Mouse (Mus musculus) hindbrain, embryonic 14.5 days (tissue): ENCODE measurements around the gene Atp8a2. TPM values are rescaled to one million over a fixed set of nuclear protein-coding genes. Genes with fewer than 3 reads are reported as not detected.

Source experiments
- ATAC-seq: fragments of 200-750 bp; cut with Nextera tagmentation; 2 replicates; pipeline ENCODE4 v1.8.0; 2017; ENCODE audit warnings: moderate number of reproducible peaks, mild to moderate bottlenecking, moderate TSS enrichment, moderate library complexity; ENCODE audit not compliant: low FRiP score
- DNase-seq: peaks from one replicate; pipeline ENCODE4 v3.0.0-alpha.2; 2015; ENCODE audit warnings: low spot score
- H3K27ac ChIP-seq: fragments of 300-500 bp; sonication (generic); 2 replicates; pipeline ENCODE4 v1.5.1; 2014; ENCODE audit warnings: mild to moderate bottlenecking, moderate library complexity
- H3K27me3 ChIP-seq: fragments of 300-500 bp; sonication (generic); 2 replicates; pipeline ENCODE4 v1.6.1; 2014; ENCODE audit warnings: mild to moderate bottlenecking, low read length, mixed read lengths; ENCODE audit not compliant: control insufficient read depth, insufficient read depth
- H3K36me3 ChIP-seq: fragments of 300-500 bp; sonication (generic); replicated peaks from 2 replicates; pipeline ENCODE4 v1.6.1; 2014; ENCODE audit not compliant: control insufficient read depth, insufficient read depth
- H3K4me1 ChIP-seq: fragments of 300-500 bp; sonication (generic); replicated peaks from 2 replicates; pipeline ENCODE4 v1.6.1; 2014; ENCODE audit warnings: antibody characterized with exemption, low read length, mixed read lengths; ENCODE audit not compliant: control insufficient read depth, insufficient read depth
- H3K4me2 ChIP-seq: fragments of 300-500 bp; sonication (generic); replicated peaks from 2 replicates; pipeline ENCODE4 v1.6.1; 2014; ENCODE audit warnings: mild to moderate bottlenecking, moderate library complexity
- H3K4me3 ChIP-seq: fragments of 300-500 bp; sonication (generic); replicated peaks from 2 replicates; pipeline ENCODE4 v1.5.1; 2014; ENCODE audit warnings: mild to moderate bottlenecking, low read length
- H3K9ac ChIP-seq: fragments of 300-500 bp; sonication (generic); 2 replicates; pipeline ENCODE4 v1.6.1; 2014
- H3K9me3 ChIP-seq: fragments of 300-500 bp; sonication (generic); 2 replicates; pipeline ENCODE4 v1.6.1; 2016; ENCODE audit warnings: low read length; ENCODE audit not compliant: control insufficient read depth
- WGBS: fragments of 180-500 bp; shearing (Covaris S2); extraction: QIAGEN DNeasy Blood & Tissue Kit; methylation state at CpG from one replicate; pipeline ENCODE4 v1.1.7; 2014; 5-methylcytosine and 5-hydroxymethylcytosine counted together
- polyA plus RNA-seq: library from polyadenylated mRNA; unstranded; fragments of >200 nt; fragmentation: Nextera tagmentation; extraction: Ambion mirVana; gene quantifications from 2 replicates; pipeline ENCODE4 v1.2.1, GENCODE M21; 2014

The Atp8a2 gene
- polyA plus RNA-seq, 1 experiment from 2014 or later, result 40.3 TPM

DNA sequence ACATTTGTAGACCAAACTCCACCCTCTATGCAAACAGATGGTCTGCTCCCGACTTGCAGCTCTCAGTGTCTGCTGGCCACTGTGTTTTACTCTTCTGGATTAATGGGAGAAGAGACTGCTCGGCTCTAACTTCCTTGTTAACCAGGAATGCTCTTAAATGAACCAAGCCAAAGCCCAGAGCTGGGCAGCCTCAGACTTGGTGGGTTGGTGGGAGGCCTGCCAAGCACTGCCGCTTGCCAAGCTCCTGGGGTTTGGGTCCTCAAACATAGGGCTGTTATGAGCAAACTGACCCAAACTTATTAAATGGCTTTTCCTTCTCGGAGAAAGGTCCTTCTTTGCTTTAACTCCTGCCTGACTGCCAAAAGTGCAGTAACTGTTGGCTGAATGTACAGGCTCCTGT, 390.1 kb downstream of the Atp8a2 start:
- Histone ChIP-seq H3K27me3 (no peaks in the 10 kb centered on the region), H3K36me3 (no peaks in the 10 kb centered on the region), H3K9ac (no peak overlapping the region), H3K9me3 (no peaks in the 10 kb centered on the region), H3K4me1 (no peaks in the 10 kb centered on the region), H3K4me3 (no peak overlapping the region), H3K27ac (no peak overlapping the region), H3K4me2 (no peak overlapping the region)
- 47% methylated on average over 4 of the region's 4 CpGs for WGBS
- DNase-seq, result peak; percentile 32
- ATAC-seq, result no peak

DNA sequence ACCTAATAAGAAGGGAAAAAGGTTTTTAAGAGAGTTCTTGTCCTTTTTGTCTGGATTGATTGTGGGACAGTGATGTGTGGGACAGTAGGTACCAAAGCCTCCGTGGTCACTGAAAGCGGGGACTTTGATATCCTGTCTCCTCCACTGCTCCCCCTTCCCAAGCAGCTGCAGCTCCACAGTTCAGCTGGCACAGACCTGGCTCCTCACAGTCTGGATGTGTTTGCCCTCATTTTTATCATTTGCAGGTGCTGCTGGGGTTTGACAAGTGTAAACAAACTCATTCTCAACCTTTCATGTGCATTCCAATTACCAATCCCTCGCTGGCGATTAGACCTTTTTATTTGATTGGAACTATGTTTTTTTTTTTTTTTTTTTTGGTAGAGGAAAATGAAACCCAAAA, 390.8 kb downstream of the Atp8a2 start:
- Histone ChIP-seq H3K27ac (no peak overlapping the region), H3K27me3 (no peaks in the 10 kb centered on the region), H3K4me3 (no peak overlapping the region), H3K4me1 (no peaks in the 10 kb centered on the region), H3K4me2 (no peak overlapping the region), H3K9ac (no peak overlapping the region), H3K36me3 (no peaks in the 10 kb centered on the region), H3K9me3 (no peaks in the 10 kb centered on the region)
- 68% methylated on average over 4 of the region's 4 CpGs for WGBS
- ATAC-seq, result no peak
- no peak for DNase-seq

- H3K4me1 ChIP-seq, result no peaks in the 10 kb centered on the region
- H3K4me3 ChIP-seq, result no peak overlapping the region
- no peaks in the 10 kb centered on the region for H3K27me3 ChIP-seq
- H3K9me3 ChIP-seq, result no peaks in the 10 kb centered on the region
- no peak for DNase-seq
- H3K36me3 ChIP-seq, result no peaks in the 10 kb centered on the region
- WGBS, result 77% methylated on average over 7 of the region's 7 CpGs
- no peak overlapping the region for H3K9ac ChIP-seq
- H3K27ac ChIP-seq, result no peak overlapping the region
- ATAC-seq, result no peak
- no peak overlapping the region for H3K4me2 ChIP-seq
Observed at GRCm38 (mm10) chr14:59805683-59806082, 391.3 kb downstream of the Atp8a2 start.

DNA sequence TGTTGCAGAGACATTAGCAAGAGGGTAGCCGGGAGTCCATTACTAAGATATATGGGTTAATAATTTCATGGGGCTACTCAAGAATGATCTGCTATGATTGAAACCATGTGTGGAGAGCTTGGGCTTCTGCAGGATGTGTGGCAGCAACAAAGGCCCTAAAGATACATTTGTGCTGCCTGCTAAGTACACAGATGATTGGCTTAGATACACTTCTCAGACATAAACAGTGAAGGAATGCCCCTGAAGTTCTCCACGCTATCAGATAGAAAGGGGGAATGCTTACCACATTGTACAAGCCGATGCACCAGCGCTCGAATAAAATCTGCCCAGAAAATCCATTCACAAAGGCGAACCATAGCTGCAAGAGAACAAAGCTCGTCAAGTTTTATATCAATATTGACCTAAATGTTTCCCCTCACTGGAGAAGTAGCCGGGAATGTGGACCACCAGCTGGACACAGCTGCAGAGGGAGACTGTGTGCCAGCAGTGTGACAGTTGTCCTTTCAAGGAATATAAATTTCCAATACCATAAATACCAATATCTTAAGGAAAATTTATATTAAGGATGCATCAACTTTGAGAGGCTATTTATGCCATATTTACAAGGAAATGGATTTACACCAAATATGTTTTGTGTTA, 394.9 kb downstream of the Atp8a2 start:
- ATAC-seq, result no peak
- Histone ChIP-seq H3K9ac (no peak overlapping the region), H3K9me3 (no peaks in the 10 kb centered on the region), H3K27ac (no peak overlapping the region), H3K4me3 (no peak overlapping the region), H3K36me3 (no peaks in the 10 kb centered on the region), H3K27me3 (no peaks in the 10 kb centered on the region), H3K4me1 (no peaks in the 10 kb centered on the region), H3K4me2 (no peak overlapping the region)
- 78% methylated on average over 8 of the region's 8 CpGs for WGBS
- DNase-seq, result no peak

DNA sequence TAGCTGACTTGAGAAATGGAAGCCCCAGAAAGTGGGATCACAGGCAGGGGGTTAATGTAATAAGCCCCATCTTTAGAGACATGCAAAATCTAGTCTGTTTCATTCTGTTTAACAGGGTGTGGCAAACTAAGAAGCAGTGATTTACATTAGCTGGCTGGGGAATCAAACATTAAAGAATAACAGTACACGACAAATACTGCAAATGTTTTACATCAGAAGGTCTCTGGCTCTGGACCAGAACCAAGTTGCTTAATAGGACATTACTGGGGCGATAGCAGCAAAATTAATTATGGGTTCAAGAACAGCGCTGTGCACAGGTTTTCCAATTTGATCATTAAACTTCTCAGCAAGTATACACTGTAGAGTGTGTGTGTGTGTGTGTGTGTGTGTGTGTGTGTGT, 397.5 kb downstream of the Atp8a2 start:
- 86% methylated on average over 3 of the region's 3 CpGs for WGBS
- no peaks in the 10 kb centered on the region for H3K27me3 ChIP-seq
- no peaks in the 10 kb centered on the region for H3K9me3 ChIP-seq
- no peak overlapping the region for H3K4me2 ChIP-seq
- no peak for DNase-seq
- H3K36me3 ChIP-seq, result no peaks in the 10 kb centered on the region
- no peak for ATAC-seq
- H3K4me1 ChIP-seq, result no peaks in the 10 kb centered on the region
- no peak overlapping the region for H3K9ac ChIP-seq
- H3K4me3 ChIP-seq, result no peak overlapping the region
- no peak overlapping the region for H3K27ac ChIP-seq

GRCm38 (mm10) chr14:59793841-59794240, 403.1 kb downstream of the Atp8a2 start:
- no peaks in the 10 kb centered on the region for H3K4me1 ChIP-seq
- H3K36me3 ChIP-seq, result no peaks in the 10 kb centered on the region
- no peak overlapping the region for H3K9ac ChIP-seq
- WGBS, result 31% methylated on average over 10 of the region's 10 CpGs
- DNase-seq (no peak), ATAC-seq (no peak)
- H3K4me2 ChIP-seq, result no peak overlapping the region
- H3K4me3 ChIP-seq, result no peak overlapping the region
- no peak overlapping the region for H3K27ac ChIP-seq
- H3K27me3 ChIP-seq, result no peaks in the 10 kb centered on the region
- no peaks in the 10 kb centered on the region for H3K9me3 ChIP-seq

GRCm38 (mm10) chr14:59783348-59784341, 413.3 kb downstream of the Atp8a2 start:
- DNase-seq, result no peak
- Histone ChIP-seq H3K4me2 (no peak overlapping the region), H3K4me1 (no peaks in the 10 kb centered on the region), H3K4me3 (no peak overlapping the region), H3K27me3 (no peaks in the 10 kb centered on the region), H3K9ac (no peak overlapping the region), H3K27ac (no peak overlapping the region), H3K36me3 (peaks cover 3% of the 10 kb centered on the region; the same call in 1 of the 2 replicates), H3K9me3 (no peaks in the 10 kb centered on the region)
- 83% methylated on average over 11 of the region's 11 CpGs for WGBS
- no peak for ATAC-seq

DNA sequence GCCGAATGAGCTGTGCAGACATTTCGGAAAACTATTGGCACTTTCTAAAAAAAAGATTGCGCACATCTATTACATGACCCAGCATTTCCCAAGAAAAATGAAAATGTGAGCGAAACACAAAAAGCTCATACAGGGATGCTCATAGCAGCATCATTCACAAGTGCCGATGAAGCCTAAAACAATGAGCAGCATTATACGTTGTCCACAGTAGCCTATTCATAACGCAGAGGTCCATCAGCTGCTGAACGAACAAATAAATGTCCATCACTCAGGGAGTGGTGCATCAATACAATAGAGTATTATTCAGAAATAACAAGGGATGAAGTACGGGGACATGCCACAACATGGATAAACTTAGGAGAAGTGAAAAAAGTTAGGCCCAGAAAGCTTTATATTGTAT, 416.6 kb downstream of the Atp8a2 start:
- no peak for DNase-seq
- H3K36me3 ChIP-seq, result no peaks in the 10 kb centered on the region
- no peaks in the 10 kb centered on the region for H3K9me3 ChIP-seq
- ATAC-seq, result no peak
- H3K4me1 ChIP-seq, result no peaks in the 10 kb centered on the region
- no peak overlapping the region for H3K9ac ChIP-seq
- no peak overlapping the region for H3K4me2 ChIP-seq
- WGBS, result 62% methylated on average over 9 of the region's 9 CpGs
- H3K4me3 ChIP-seq, result no peak overlapping the region
- H3K27me3 ChIP-seq, result no peaks in the 10 kb centered on the region
- H3K27ac ChIP-seq, result no peak overlapping the region

GRCm38 (mm10) chr14:59762227-59762626, 434.8 kb downstream of the Atp8a2 start:
- Histone ChIP-seq H3K4me2 (no peak overlapping the region), H3K4me3 (no peak overlapping the region), H3K9me3 (no peaks in the 10 kb centered on the region), H3K9ac (no peak overlapping the region), H3K27ac (no peak overlapping the region), H3K4me1 (no peaks in the 10 kb centered on the region), H3K27me3 (no peaks in the 10 kb centered on the region), H3K36me3 (no peaks in the 10 kb centered on the region)
- 39% methylated on average over 3 of the region's 3 CpGs for WGBS
- DNase-seq (no peak), ATAC-seq (no peak)
